Mouse (Mus musculus): ENCODE results near the gene Wnt9a.
A peak's percentile ranks its signal among the peaks of the same experiment; 100 is the strongest.
"Not testable (repeated sequence)": the region's sequence is repeated elsewhere in the genome, so short reads cannot be mapped to it uniquely, and the experiment has no call there.

The Wnt9a gene

GRCm38 (mm10) chr11:59306461-59307421, at the start of gene Wnt9a:
Gene Wnt9a (plus strand): TSS chr11:59306928.
- no peak for DNase-seq (ENCODE audit: low spot score)

- DNase-seq (ENCODE audit: low spot score): no peak
These were observed 47.1 kb upstream of the Wnt9a start for GRCm38 (mm10) chr11:59259647-59260046.

- DNase-seq (ENCODE audit: low spot score): peak; percentile 56
These were observed 45.8 kb upstream of the Wnt9a start for GRCm38 (mm10) chr11:59260706-59261493.

GRCm38 (mm10) chr11:59262308-59262707, 44.4 kb upstream of the Wnt9a start:
- no peak for DNase-seq (ENCODE audit: low spot score)

GRCm38 (mm10) chr11:59263870-59264563, 42.7 kb upstream of the Wnt9a start:
- DNase-seq (ENCODE audit: low spot score): no peak

GRCm38 (mm10) chr11:59264593-59264992, 42.1 kb upstream of the Wnt9a start:
- DNase-seq (ENCODE audit: low spot score): no peak

- no peak for DNase-seq (ENCODE audit: low spot score)
These were observed 41.4 kb upstream of the Wnt9a start for GRCm38 (mm10) chr11:59265154-59265813.

- no peak for DNase-seq (ENCODE audit: low spot score)
These were observed 40.0 kb upstream of the Wnt9a start for GRCm38 (mm10) chr11:59266727-59267126.

- DNase-seq (ENCODE audit: low spot score): no peak
These were observed 32.5 kb upstream of the Wnt9a start for GRCm38 (mm10) chr11:59274184-59274583.

- DNase-seq (ENCODE audit: low spot score): no peak
These were observed 29.9 kb upstream of the Wnt9a start for GRCm38 (mm10) chr11:59276877-59277276.

- DNase-seq (ENCODE audit: low spot score): no peak
These were observed 28.7 kb upstream of the Wnt9a start for GRCm38 (mm10) chr11:59278047-59278446.

- DNase-seq (ENCODE audit: low spot score): no peak
These were observed 24.6 kb upstream of the Wnt9a start for GRCm38 (mm10) chr11:59282111-59282510.

GRCm38 (mm10) chr11:59282933-59283332, 23.8 kb upstream of the Wnt9a start:
- DNase-seq (ENCODE audit: low spot score): no peak

- no peak for DNase-seq (ENCODE audit: low spot score)
These were observed 22.6 kb upstream of the Wnt9a start for GRCm38 (mm10) chr11:59284146-59284545.

- no peak for DNase-seq (ENCODE audit: low spot score)
These were observed 17.0 kb upstream of the Wnt9a start for GRCm38 (mm10) chr11:59289706-59290105.

GRCm38 (mm10) chr11:59290702-59291303, 15.9 kb upstream of the Wnt9a start, which contains the start of gene Wnt3a:
Gene Wnt3a (minus strand): TSS chr11:59290752.
- no peak for DNase-seq (ENCODE audit: low spot score)

- DNase-seq (ENCODE audit: low spot score): peak; percentile 18
These were observed 13.1 kb upstream of the Wnt9a start for GRCm38 (mm10) chr11:59293616-59294015.

- no peak for DNase-seq (ENCODE audit: low spot score)
These were observed 8.8 kb upstream of the Wnt9a start for GRCm38 (mm10) chr11:59297941-59298340.

- no peak for DNase-seq (ENCODE audit: low spot score)
These were observed 6.5 kb upstream of the Wnt9a start for GRCm38 (mm10) chr11:59300185-59300584.

GRCm38 (mm10) chr11:59301053-59301452, 5.7 kb upstream of the Wnt9a start:
- not testable (repeated sequence) for DNase-seq (ENCODE audit: low spot score)

All from spleen, adult 12 weeks (tissue).